Mouse (Mus musculus) kidney, postnatal 36 days (tissue): ENCODE results near the gene Tle3.

Experiments used
- DNase-seq, 2 experiments: peaks; one replicate each; pipeline ENCODE4 v3.0.0; 2021 to 2022; ENCODE audit warnings: mixed read lengths in 2 of 2

Gene Tle3

GRCm38 (mm10) chr9:61377706-61378479, 5.7 kb downstream of the Tle3 start:
- DNase-seq, result peak in 1 of 2 experiments; percentile 77

DNA sequence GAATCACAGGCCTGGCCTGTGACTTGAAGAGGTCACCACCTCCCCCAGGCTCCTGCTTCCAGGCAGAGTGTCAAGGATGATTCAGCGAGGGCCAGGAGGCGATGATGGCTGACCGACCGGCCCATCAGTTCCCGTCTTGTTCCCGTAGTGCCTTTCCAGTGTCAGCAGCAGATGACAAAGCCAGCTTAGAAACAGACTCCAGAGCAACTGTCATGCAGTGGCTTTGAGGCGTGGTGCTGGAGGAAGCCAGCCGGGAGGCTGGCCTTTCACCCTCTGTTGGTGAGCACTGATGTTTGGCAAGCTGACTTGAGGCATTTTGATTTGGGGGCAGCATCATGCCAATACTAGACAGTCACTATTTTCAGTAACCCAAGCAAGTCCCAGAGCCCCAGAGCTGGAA, 6.3 kb downstream of the Tle3 start:
- DNase-seq, result peak in 1 of 2 experiments; percentile 51

DNA sequence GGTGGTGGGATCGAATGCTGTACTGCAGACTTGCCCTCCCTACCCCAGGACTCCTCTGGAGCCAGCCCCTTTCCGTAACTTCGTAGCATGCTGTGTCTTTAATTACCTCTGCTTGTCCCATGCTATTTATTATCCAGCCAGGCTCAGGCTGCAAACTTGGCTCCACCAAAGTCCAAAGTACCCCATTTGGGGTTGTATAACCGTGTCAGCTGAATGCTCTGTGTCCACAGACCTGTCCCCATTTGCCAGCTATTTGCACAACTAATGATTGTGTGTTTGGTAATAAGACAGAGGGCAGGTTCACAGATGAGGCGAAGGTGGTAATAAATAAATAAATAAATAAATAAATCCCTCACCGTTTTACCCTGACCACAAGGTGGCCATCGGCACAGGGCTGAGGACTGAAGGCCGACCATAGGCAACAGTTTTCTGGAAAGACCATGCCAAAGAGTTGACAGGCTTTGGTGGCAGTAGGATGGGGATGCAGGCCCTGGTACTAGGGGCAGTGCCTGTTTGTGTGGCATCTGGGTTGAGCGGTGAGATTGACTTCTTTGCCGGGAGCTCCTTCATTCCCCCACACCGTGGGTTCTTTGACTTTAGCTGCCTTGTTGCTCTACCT, 7.0 kb downstream of the Tle3 start:
- DNase-seq, result peak; percentile 73 to 89

DNA sequence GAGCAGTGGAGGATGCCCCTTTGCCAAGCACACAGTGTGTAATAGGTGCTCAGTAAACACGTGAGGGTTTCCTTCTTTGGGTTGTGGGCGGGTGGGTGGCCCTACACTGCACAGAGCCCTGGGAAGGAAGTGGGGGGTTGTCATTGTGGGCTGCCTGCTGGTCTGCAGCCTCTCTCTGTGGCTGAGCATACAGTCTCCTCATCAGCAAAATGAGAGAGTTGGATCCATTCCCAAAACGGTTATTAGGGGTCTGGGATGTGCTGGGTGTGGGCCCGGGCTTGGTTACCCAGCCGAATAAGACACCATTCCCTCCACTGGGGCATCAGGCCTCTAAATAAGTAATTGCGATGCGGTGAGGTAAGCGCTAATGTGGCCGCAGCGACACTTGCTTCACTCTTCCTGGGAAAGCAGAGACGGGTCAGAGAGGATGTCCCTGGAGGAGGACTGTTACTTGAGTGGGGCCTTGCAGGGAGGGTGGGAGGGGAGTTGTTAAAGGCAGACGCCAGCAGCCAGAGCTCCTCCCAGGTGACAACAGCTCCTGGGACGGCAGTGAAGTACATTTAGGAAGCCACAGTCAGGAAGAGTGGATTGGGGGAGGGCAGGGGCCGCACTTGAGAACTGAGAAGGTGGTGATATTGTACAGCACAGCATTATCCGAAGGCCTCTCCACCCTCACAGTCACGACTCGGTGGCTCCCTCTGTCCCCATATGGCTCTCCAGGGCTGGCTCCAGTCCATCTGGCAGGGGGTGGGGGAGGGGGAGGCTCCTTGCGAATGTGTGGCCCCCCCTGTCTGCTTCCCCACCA, 8.3 kb downstream of the Tle3 start:
- no peak for DNase-seq

GRCm38 (mm10) chr9:61381063-61381408, 8.9 kb downstream of the Tle3 start:
- DNase-seq, result no peak

- no peak for DNase-seq
Measured at GRCm38 (mm10) chr9:61381445-61381844, 9.3 kb downstream of the Tle3 start.

DNA sequence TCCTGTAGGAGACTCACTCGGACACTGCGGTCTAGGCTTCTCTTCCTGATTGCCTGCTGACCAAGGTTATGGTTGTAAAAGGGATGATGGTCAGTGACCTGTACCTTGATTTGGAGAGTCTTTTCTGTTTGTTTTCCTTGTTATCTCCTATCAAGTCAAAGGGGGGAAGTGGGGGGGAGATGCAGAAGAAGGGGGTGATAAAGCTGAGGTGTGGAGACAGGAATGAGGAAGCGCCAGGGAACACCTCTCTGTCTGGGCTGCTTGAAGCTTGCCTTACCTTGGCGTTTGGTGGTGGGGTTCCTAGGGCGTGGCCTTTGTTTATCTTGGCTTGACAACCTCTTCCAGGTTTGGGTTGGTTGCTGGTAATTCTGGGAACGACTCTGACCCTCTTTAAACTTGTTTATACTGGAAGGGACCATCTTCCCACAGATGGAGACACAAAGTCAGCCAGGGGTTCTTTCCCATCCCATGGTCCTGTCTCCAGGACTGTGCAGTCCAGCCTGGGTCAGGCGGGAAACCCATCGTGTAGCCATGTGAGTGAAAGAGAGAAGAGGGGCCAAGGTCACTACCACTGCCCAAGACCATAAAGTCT, 10.5 kb downstream of the Tle3 start:
- DNase-seq, result no peak

- DNase-seq, result no peak
Measured at GRCm38 (mm10) chr9:61384101-61384500, 11.9 kb downstream of the Tle3 start.

GRCm38 (mm10) chr9:61384646-61385443, 12.7 kb downstream of the Tle3 start:
- no peak for DNase-seq

DNA sequence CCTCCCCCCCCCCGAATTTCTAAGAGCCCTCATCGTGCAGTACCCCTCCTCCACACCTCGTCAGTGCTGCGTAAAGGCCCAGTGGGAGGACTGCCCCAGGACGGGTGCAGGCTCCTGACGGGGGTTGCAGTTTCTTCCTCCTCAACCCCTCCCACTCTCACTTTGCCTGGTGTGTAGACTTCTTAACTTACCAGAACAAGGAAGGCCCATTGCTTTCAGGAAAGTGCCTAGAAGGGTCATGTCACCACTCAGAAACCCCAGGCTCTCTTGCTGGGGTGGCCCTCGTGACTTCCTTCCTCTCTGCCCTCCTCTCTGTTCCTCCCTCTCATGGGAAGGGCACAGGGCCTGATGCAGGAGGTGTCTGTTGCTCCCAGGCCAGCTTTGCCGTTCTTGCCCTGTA, 13.6 kb downstream of the Tle3 start:
- no peak for DNase-seq

DNA sequence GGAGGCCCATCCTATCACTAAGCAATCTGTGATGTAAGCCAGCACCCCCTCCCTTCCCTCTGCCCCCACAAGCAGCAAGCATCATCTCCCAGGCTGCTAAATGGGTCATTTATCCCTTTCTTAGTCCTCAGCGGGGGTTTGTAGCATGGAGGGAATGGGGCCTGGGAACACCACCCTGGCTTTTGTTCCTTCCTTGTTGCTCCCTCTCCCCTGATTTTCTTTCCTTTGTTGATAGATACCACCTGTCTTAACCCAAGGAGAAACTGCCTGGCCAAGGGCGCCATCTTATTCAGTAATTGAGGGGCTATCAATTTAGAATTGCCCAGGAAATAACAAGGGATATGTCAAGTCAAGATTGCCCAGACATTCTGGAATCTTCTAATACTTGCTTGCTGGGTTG, 14.1 kb downstream of the Tle3 start:
- DNase-seq, result no peak

DNA sequence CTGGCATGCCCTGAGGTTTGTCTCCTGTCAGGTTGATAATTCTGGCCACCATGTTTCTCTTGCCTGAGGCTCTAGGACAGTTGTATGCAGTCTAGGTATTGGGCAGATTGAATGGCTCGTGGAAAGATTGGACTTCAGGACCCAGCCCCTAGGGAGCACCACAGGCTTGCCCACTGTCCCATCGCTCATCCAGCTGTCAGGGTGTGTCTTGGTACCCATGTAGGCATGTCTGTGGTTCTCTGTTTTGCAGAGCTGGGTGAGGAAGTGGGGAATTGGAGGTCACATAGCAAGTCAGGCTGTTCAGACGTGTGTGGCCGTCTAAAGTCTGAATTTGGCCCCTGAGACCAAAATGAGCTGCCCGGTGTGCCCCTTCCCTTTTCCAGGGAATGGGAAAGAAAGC, 15.6 kb downstream of the Tle3 start:
- no peak for DNase-seq

GRCm38 (mm10) chr9:61388214-61388613, 16.0 kb downstream of the Tle3 start:
- DNase-seq, result peak; percentile 43 to 57

- peak in 1 of 2 experiments; percentile 56 for DNase-seq
Measured at GRCm38 (mm10) chr9:61388689-61389403, 16.7 kb downstream of the Tle3 start.

DNA sequence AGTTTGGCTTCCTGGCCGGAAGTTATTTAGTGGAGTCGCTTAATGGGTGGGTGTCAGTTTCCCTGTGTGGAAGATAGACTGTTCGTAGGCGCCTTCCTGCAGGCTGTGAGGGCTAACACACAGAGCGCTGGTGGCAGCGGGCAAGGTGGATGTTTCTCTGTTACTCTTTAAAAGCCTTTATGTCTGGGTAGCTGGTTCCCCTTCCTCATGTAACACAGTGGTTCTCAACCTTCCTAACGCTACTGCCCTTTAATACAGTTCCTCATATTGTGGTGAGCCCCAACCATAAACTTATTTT, 17.2 kb downstream of the Tle3 start:
- DNase-seq, result no peak

- no peak for DNase-seq
Measured at GRCm38 (mm10) chr9:61391570-61392337, 19.6 kb downstream of the Tle3 start.

DNA sequence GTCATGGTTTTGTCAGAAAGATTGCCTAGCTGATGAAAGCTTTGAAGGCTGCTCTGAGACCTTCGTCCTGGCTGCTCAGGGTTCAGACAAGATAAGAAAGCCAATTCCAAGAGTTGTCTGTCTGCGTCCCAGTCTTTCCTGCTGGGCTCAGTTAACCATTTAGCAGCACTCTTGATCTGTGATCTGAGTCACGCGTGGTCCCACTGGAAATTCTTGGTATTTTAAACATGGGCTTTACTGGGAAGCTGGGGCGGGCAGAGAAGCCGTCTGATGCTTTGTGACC, 20.1 kb downstream of the Tle3 start:
- DNase-seq, result no peak

GRCm38 (mm10) chr9:61393161-61393560, 21.0 kb downstream of the Tle3 start:
- DNase-seq, result no peak

DNA sequence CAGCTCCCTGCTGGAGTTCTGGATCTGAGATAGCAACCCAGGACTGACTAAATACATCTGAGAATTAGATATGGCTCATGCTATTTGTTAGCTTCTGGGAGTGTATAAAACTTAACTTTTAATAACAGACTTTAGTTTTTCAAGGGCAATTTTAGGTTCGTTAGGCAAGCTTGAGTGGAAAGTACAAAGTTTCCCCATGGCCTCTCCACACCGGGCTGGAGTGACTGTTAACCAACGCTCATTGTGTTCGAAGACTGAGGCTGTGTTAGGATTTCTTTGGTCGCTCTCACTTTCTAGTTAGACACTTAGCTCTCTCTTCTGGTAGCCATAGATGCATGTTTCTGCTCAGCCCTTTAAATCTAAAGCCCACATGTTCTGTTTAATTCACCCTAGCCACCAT, 21.7 kb downstream of the Tle3 start:
- no peak for DNase-seq

GRCm38 (mm10) chr9:61395071-61395470, 22.9 kb downstream of the Tle3 start:
- DNase-seq, result no peak

DNA sequence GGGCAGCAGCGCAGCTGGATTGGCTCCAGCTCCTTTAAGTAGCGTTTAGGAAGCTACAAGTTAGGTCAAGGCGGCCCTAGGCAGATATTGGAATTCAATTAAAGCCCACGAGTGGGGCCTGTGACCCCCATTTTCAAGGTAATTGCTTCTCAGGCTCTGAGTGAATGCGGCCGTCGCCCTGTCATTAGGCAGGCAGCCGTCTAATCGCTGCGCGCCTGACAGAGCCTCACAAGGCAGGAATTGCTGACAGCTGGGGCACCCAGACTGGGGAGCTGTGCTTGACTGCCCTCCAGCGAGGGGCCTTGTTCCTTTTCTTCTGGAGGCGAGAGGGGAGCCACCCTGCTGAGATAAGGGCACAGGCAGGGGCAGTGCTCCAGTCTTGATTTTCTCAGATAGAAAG, 24.3 kb downstream of the Tle3 start:
- DNase-seq, result peak in 1 of 2 experiments; percentile 41

- DNase-seq, result peak; percentile 54 to 60
Measured at GRCm38 (mm10) chr9:61397130-61397529, 25.0 kb downstream of the Tle3 start.
